Mouse (Mus musculus) layer of hippocampus, adult 18-20 months (tissue): ENCODE measurements around the gene Gm5771. TPM values are rescaled to one million over a fixed set of nuclear protein-coding genes. Genes with fewer than 3 reads are reported as not detected.
"Not testable (repeated sequence)": the region's sequence is repeated elsewhere in the genome, so short reads cannot be mapped to it uniquely, and the experiment has no call there.

ENCODE experiments used
- DNase-seq, 2 experiments: peaks; one replicate each; pipeline ENCODE4 v3.0.0; 2022; ENCODE audit warnings: low spot score in 2 of 2
- long read RNA-seq: library from polyadenylated mRNA; stranded (forward); transcript quantifications from one replicate; pipeline ENCODE4 v2.0.0, GENCODE M21; 2021
- total RNA-seq, 2 experiments: library from RNA; stranded (reverse); gene quantifications; 2 replicates each; pipeline ENCODE4 v1.2.3; 2021

The Gm5771 gene
- total RNA-seq, result not detected
- long read RNA-seq, result 0 reads

GRCm38 (mm10) chr6:41392056-41392455 is at the start of gene Gm5771:
TSS of gene Gm5771 (plus strand) at chr6:41392356.
- DNase-seq, result not testable (repeated sequence)

GRCm38 (mm10) chr6:41353932-41354331 is 38.2 kb upstream of the Gm5771 start, which contains the start of gene Try10:
TSS of gene Try10 (plus strand) at chr6:41354105.
- no peak for DNase-seq

- DNase-seq, result not testable (repeated sequence)
These were observed 18.4 kb upstream of the Gm5771 start for GRCm38 (mm10) chr6:41373772-41374171.

GRCm38 (mm10) chr6:41377578-41377977 is 14.6 kb upstream of the Gm5771 start, which contains the start of gene Prss3:
TSS of gene Prss3 (minus strand) at chr6:41377678.
- DNase-seq, result not testable (repeated sequence)

DNA sequence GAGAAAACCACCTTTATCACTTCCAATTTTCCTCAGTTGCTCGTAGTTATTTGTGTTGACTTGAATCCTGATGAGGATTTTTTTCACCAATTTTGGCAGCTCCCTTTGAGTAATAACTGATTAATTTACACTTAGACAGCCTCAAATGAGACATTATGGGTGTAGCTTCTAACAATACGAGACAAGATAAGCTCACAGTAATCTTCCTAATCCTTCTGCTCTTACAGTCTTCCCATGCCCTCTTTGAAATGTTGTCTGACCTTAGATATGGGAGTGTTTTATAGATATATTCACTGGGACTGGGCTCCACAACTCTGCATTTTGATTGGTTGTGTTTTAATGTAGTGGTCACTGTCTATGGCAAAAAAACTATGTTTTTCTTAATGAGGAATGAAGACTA is 5.4 kb upstream of the Gm5771 start:
- no peak for DNase-seq

GRCm38 (mm10) chr6:41391640-41392039 is 516 bp upstream of the Gm5771 start:
- not testable (repeated sequence) for DNase-seq

DNA sequence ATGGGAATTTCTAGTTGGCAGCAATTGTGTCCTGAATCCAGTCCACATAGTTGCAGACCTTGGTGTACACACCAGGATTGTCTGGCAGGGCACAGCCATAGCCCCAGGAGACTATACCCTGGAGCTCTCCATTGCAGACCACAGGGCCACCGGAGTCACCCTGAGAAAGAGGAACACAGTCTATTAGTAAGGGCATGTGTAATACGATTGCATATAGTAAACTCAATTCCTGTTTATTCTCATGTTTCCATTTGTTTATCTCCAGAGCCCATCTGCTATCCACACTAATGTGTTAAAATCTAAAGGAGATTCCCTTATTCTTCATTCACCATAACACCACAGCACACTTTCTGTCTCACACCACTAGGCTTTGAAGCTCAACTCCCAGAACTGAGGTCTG is 50.1 kb downstream of the Gm5771 start:
- DNase-seq, result not testable (repeated sequence)

DNA sequence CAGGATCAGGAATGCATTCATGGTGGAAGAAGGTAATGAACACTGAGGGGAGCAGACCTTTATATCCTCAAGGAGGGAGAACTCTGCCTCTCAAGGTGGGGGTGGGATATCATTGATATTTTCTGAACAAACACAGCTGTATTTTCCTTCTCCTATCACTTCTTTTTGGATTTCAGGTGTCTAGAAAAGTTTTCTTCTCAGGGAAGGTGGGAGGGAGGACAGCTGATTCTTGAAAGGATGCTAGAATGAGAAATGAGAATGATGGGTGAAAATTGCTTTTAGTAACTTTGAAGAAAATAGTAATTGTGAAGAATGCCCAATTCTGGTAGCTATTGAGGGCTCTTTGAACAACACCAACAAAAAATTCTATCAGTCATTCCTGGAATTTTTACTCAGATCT is 53.9 kb downstream of the Gm5771 start, which contains the start of gene Gm10334:
Gm10334 (minus strand) TSS at position 101 of the 400 bp plus-strand sequence.
- DNase-seq, result not testable (repeated sequence)

Other genes starting within 250 kb of the Gm5771 start
- gene Try4, start 90.1 kb upstream of the Gm5771 start, total RNA-seq, result not detected
- not detected for gene Try5, start 75.5 kb upstream of the Gm5771 start, total RNA-seq
- gene Try10, start 38.3 kb upstream of the Gm5771 start, total RNA-seq, result not detected
- not detected for gene Prss3, start 14.7 kb upstream of the Gm5771 start, total RNA-seq
- not detected for gene Gm10334, start 53.8 kb downstream of the Gm5771 start, total RNA-seq
- not detected for gene Prss1, start 66.6 kb downstream of the Gm5771 start, total RNA-seq
- gene Prss2, start 129.4 kb downstream of the Gm5771 start, total RNA-seq, result not detected
- gene Ephb6, start 213.1 kb downstream of the Gm5771 start, total RNA-seq, result 10 to 100 TPM; 75.5 to 80.5 TPM
- under 1 TPM; 0.59 to 0.81 TPM for gene Trpv6, start 244.0 kb downstream of the Gm5771 start, total RNA-seq